Mouse (Mus musculus): ENCODE measurements around the gene Sephs2. TPM values are rescaled to one million over a fixed set of nuclear protein-coding genes. Genes with fewer than 3 reads are reported as not detected.

The Sephs2 gene
- total and polyA plus RNA-seq, 2 experiments, result 388 to 939 TPM

DNA sequence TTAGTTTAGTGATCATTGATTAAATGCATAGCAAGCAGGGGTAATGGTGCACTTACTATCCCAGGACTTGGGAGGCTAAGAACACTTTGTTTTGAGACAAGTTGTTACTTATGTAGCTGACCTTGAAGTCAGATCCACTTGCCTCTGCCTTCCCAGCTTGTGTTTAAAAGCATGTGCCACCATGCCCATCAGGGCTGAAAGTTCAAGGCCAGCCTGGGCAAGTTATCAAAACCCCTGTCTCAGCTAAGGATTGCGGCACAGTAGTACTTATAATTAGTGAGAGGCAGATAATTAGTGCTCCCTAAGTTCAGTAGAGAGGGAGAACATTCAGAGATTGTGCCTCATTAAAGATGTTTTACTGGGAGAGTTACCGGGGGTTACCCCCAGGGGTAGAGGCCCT lies 39.1 kb downstream of the Sephs2 start:
- peak; percentile 37 for DNase-seq (ENCODE audit: extremely low read depth, low read depth, low spot score)
- no peak for TF ChIP-seq POLR2A (IDR thresholded peaks at IDR 0.05; ENCODE audit: extremely low read depth, insufficient read depth, low read length)
- no peak for TF ChIP-seq CTCF (IDR thresholded peaks at IDR 0.05; ENCODE audit: low read depth, low read length)
- Histone ChIP-seq H3K79me2 (ENCODE audit: control insufficient read depth, insufficient read depth, low read length) (peaks cover 4% of the 10 kb centered on the region; the same call in 1 of the 2 replicates), H3K36me3 (ENCODE audit: control insufficient read depth, insufficient read depth, low read length) (peaks cover 6% of the 10 kb centered on the region; the same call in 1 of the 2 replicates), H3K4me3 (ENCODE audit: insufficient read depth, low read depth, low read length) (no peak overlapping the region), H3K9ac (ENCODE audit: low read depth, low read length) (no peak overlapping the region), H3K27me3 (ENCODE audit: control insufficient read depth, insufficient read depth, low read length) (no peaks in the 10 kb centered on the region), H3K4me1 (ENCODE audit: control insufficient read depth, insufficient read depth, low read length) (peaks cover 9% of the 10 kb centered on the region; the same call in 1 of the 2 replicates), H3K27ac (replicated peaks; ENCODE audit: insufficient read depth, low read depth, low read length) (no peak overlapping the region)
- 69% methylated on average over 2 of the region's 2 CpGs for WGBS

DNA sequence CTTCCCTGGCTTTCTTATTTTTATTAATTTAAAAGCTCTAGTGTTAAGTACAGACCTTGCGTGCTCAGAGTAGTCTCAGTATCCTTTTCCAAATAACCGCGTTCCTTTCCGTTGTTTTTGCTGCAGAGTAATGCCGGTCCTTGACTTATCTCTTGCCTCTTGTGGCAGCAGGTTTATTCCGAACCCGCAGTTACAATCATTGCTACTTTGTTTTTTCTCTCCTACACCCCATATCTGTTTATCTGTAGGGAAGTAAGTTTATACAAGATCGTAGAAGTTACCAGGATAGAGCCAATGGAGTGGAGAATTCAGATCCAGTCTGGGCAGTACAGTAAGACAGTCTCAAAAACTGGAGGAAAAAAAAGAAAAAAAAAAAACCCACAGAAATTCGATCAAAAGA lies 40.1 kb downstream of the Sephs2 start:
- TF ChIP-seq POLR2A (IDR thresholded peaks at IDR 0.05; ENCODE audit: extremely low read depth, insufficient read depth, low read length) (no peak), CTCF (IDR thresholded peaks at IDR 0.05; ENCODE audit: low read depth, low read length) (no peak)
- peaks cover 9% of the 10 kb centered on the region; the same call in 1 of the 2 replicates for H3K4me1 ChIP-seq (ENCODE audit: control insufficient read depth, insufficient read depth, low read length)

DNA sequence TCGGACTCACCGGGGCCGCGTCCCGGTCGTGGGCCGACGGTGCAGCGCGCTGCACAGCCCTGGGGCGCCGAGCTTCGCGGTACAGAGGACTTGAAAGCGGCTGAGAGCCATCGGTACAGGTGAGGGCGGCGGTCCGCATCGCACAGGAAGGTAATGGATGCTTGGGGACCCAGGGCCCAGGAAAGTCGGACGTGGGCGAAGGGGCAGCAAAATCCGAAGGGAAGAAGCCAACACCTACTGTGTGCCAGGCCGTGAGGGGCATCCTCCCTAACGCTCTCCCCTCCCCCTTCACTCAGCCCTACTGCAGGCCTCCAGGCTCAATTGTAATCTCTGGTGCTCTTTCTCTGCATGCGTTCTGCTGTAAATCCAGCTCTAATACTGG lies 40.5 kb downstream of the Sephs2 start:
- DNase-seq (ENCODE audit: extremely low read depth, low read depth, low spot score), result peak; percentile 28
- WGBS, result under 1% methylated on average over 27 of the region's 27 CpGs
- H3K36me3 ChIP-seq (ENCODE audit: control insufficient read depth, insufficient read depth, low read length), result peaks cover 6% of the 10 kb centered on the region; the same call in 1 of the 2 replicates

More for the DNA sequence above, 40.1 kb downstream of the Sephs2 start:
- no peak for DNase-seq (ENCODE audit: extremely low read depth, low read depth, low spot score)
- Histone ChIP-seq H3K4me3 (ENCODE audit: insufficient read depth, low read depth, low read length) (0 out of 2 replicates have a peak overlapping the region, but pooled peaks have one; percentile 88), H3K79me2 (ENCODE audit: control insufficient read depth, insufficient read depth, low read length) (peaks cover 4% of the 10 kb centered on the region; the same call in 1 of the 2 replicates), H3K9ac (ENCODE audit: low read depth, low read length) (peak overlapping the region; percentile 27; the same call in 1 of the 2 replicates), H3K36me3 (ENCODE audit: control insufficient read depth, insufficient read depth, low read length) (peaks cover 6% of the 10 kb centered on the region; the same call in 1 of the 2 replicates), H3K27ac (replicated peaks; ENCODE audit: insufficient read depth, low read depth, low read length) (no peak overlapping the region), H3K27me3 (ENCODE audit: control insufficient read depth, insufficient read depth, low read length) (no peaks in the 10 kb centered on the region)
- WGBS, result 12% methylated on average over 9 of the region's 9 CpGs

DNA sequence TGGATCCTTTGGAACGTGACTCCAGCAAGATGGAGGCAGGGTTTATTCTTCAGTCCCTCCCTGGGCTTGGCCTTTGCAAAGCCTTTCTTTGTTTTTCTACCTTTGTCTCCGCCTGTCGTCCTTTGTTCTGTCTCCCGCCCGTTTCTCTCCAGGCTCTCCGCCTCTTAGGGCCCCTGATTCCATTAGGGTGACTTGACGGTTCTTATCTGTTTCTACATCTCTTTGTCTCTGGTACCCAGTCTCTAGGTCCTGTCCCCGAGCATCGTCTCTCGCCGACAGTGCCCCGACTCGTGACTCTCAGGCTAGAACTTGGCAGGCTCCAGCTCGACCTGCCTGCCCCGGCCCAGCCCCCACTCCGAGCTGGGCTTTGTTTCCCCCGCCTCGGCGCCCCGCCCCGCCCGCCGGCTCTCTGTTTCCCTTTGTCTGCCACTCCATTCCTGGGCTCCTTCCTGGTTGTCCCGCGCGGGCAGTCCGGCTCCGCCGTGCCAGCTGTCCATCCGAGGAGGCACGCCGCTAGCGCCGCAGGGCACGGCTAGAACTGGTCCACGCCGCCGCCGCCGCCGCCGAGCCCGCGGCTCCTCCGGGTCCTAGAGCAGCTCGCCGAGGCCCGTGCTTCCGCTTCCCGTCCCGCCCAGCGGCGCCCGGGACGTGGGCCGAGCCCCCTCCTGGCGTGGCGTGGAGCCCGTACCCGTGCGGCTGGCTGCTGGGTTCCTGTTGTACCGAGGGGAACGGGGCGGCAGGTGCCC lies 41.1 kb downstream of the Sephs2 start, which contains the start of the genes Zfp553 and Sept1:
TSS of gene Zfp553 (plus strand) at position 440 of the 746 bp plus-strand sequence.
TSS of gene Sept1 (minus strand) at position 509 of the 746 bp plus-strand sequence.
- TF ChIP-seq POLR2A (IDR thresholded peaks at IDR 0.05; ENCODE audit: extremely low read depth, insufficient read depth, low read length) (peak; percentile 45; the same call in 1 of the 2 replicates), CTCF (IDR thresholded peaks at IDR 0.05; ENCODE audit: low read depth, low read length) (no peak)
- Histone ChIP-seq H3K27me3 (ENCODE audit: control insufficient read depth, insufficient read depth, low read length) (no peaks in the 10 kb centered on the region), H3K4me3 (ENCODE audit: insufficient read depth, low read depth, low read length) (peak within 1 kb of the TSS; percentile 88), H3K4me1 (ENCODE audit: control insufficient read depth, insufficient read depth, low read length) (peaks cover 9% of the 10 kb centered on the region; the same call in 1 of the 2 replicates), H3K27ac (replicated peaks; ENCODE audit: insufficient read depth, low read depth, low read length) (peak within 1 kb of the TSS; percentile 92), H3K79me2 (ENCODE audit: control insufficient read depth, insufficient read depth, low read length) (peaks cover 4% of the 10 kb centered on the region; the same call in 1 of the 2 replicates), H3K36me3 (ENCODE audit: control insufficient read depth, insufficient read depth, low read length) (peaks cover 6% of the 10 kb centered on the region; the same call in 1 of the 2 replicates), H3K9ac (ENCODE audit: low read depth, low read length) (peak within 1 kb of the TSS; percentile 87)
- WGBS, result under 1% methylated on average over 64 of the region's 64 CpGs
- DNase-seq (ENCODE audit: extremely low read depth, low read depth, low spot score), result peak; percentile 74

More for the DNA sequence above, 40.5 kb downstream of the Sephs2 start:
- peaks cover 9% of the 10 kb centered on the region; the same call in 1 of the 2 replicates for H3K4me1 ChIP-seq (ENCODE audit: control insufficient read depth, insufficient read depth, low read length)
- TF ChIP-seq POLR2A (IDR thresholded peaks at IDR 0.05; ENCODE audit: extremely low read depth, insufficient read depth, low read length), result no peak
- TF ChIP-seq CTCF (IDR thresholded peaks at IDR 0.05; ENCODE audit: low read depth, low read length), result no peak
- peak overlapping the region; percentile 88 for H3K4me3 ChIP-seq (ENCODE audit: insufficient read depth, low read depth, low read length)
- H3K79me2 ChIP-seq (ENCODE audit: control insufficient read depth, insufficient read depth, low read length), result peaks cover 4% of the 10 kb centered on the region; the same call in 1 of the 2 replicates
- peak overlapping the region; percentile 87 for H3K9ac ChIP-seq (ENCODE audit: low read depth, low read length)
- peak overlapping the region; percentile 92 for H3K27ac ChIP-seq (replicated peaks; ENCODE audit: insufficient read depth, low read depth, low read length)
- H3K27me3 ChIP-seq (ENCODE audit: control insufficient read depth, insufficient read depth, low read length), result no peaks in the 10 kb centered on the region

GRCm38 (mm10) chr7:127231826-127232621 lies 41.8 kb downstream of the Sephs2 start:
- no peak for TF ChIP-seq POLR2A (IDR thresholded peaks at IDR 0.05; ENCODE audit: extremely low read depth, insufficient read depth, low read length)
- TF ChIP-seq CTCF (IDR thresholded peaks at IDR 0.05; ENCODE audit: low read depth, low read length), result no peak
- H3K9ac ChIP-seq (ENCODE audit: low read depth, low read length), result peak overlapping the region; percentile 1
- peaks cover 4% of the 10 kb centered on the region; the same call in 1 of the 2 replicates for H3K79me2 ChIP-seq (ENCODE audit: control insufficient read depth, insufficient read depth, low read length)
- H3K27ac ChIP-seq (replicated peaks; ENCODE audit: insufficient read depth, low read depth, low read length), result peak overlapping the region; percentile 68; the same call in 1 of the 2 replicates
- DNase-seq (ENCODE audit: extremely low read depth, low read depth, low spot score), result no peak
- peak overlapping the region; percentile 88 for H3K4me3 ChIP-seq (ENCODE audit: insufficient read depth, low read depth, low read length)
- peaks cover 6% of the 10 kb centered on the region; the same call in 1 of the 2 replicates for H3K36me3 ChIP-seq (ENCODE audit: control insufficient read depth, insufficient read depth, low read length)
- no peaks in the 10 kb centered on the region for H3K27me3 ChIP-seq (ENCODE audit: control insufficient read depth, insufficient read depth, low read length)
- H3K4me1 ChIP-seq (ENCODE audit: control insufficient read depth, insufficient read depth, low read length), result peaks cover 9% of the 10 kb centered on the region; the same call in 1 of the 2 replicates
- 39% methylated on average over 20 of the region's 20 CpGs for WGBS

Data from liver, adult 2 months (tissue).